Mouse (Mus musculus) stomach, postnatal 0 days (tissue): ENCODE results near the gene Smad6. TPM values are rescaled to one million over a fixed set of nuclear protein-coding genes. Genes with fewer than 3 reads are reported as not detected.

Experiments
- ATAC-seq: fragments of 200-750 bp; cut with Nextera tagmentation; 2 replicates; pipeline ENCODE4 v1.8.0; 2017; ENCODE audit not compliant: low FRiP score, low TSS enrichment
- DNase-seq: peaks from one replicate; pipeline ENCODE4 v3.0.0-alpha.2; 2016; ENCODE audit warnings: low spot score
- H3K27ac ChIP-seq: fragments of 300-500 bp; sonication (generic); replicated peaks from 2 replicates; pipeline ENCODE4 v1.5.1; 2014; ENCODE audit warnings: mild to moderate bottlenecking, control low read depth
- H3K27me3 ChIP-seq: fragments of 300-500 bp; sonication (generic); 2 replicates; pipeline ENCODE4 v1.6.1; 2014; ENCODE audit warnings: low read length; ENCODE audit not compliant: control insufficient read depth, insufficient read depth
- H3K36me3 ChIP-seq: fragments of 300-500 bp; sonication (generic); 2 replicates; pipeline ENCODE4 v1.6.1; 2014; ENCODE audit warnings: low read length, mixed read lengths; ENCODE audit not compliant: control insufficient read depth, insufficient read depth
- H3K4me1 ChIP-seq: fragments of 300-500 bp; sonication (generic); replicated peaks from 2 replicates; pipeline ENCODE4 v1.6.1; 2014; ENCODE audit warnings: antibody characterized with exemption; ENCODE audit not compliant: control insufficient read depth, insufficient read depth
- H3K4me2 ChIP-seq: fragments of 300-500 bp; sonication (generic); replicated peaks from 2 replicates; pipeline ENCODE4 v1.6.1; 2014; ENCODE audit warnings: low read depth, mild to moderate bottlenecking, control low read depth, moderate library complexity
- H3K4me3 ChIP-seq: fragments of 300-500 bp; sonication (generic); 2 replicates; pipeline ENCODE4 v1.5.1; 2014; ENCODE audit warnings: low read depth, low read length, control low read depth
- H3K9ac ChIP-seq: fragments of 300-500 bp; sonication (generic); 2 replicates; pipeline ENCODE4 v1.6.1; 2014; ENCODE audit warnings: mild to moderate bottlenecking, low read length, control low read depth, mixed read lengths
- H3K9me3 ChIP-seq: fragments of 300-500 bp; sonication (generic); 2 replicates; pipeline ENCODE4 v1.6.1; 2016; ENCODE audit warnings: low read length; ENCODE audit not compliant: control insufficient read depth
- CTCF ChIP-seq: IDR thresholded peaks from 2 replicates; pipeline ENCODE4 v1.5.1; 2016; ENCODE audit warnings: antibody characterized with exemption, low read depth, mild to moderate bottlenecking, moderate library complexity
- EP300 ChIP-seq: optimal IDR thresholded peaks from 2 replicates; pipeline ENCODE3; 2016; ENCODE audit warnings: antibody characterized with exemption
- WGBS: fragments of 180-500 bp; shearing (Covaris S2); extraction: QIAGEN DNeasy Blood & Tissue Kit; methylation state at CpG from one replicate; pipeline ENCODE4 v1.1.7; 2014; 5-methylcytosine and 5-hydroxymethylcytosine counted together
- polyA plus RNA-seq: library from polyadenylated mRNA; unstranded; fragments of >200 nt; fragmentation: Nextera tagmentation; extraction: Ambion mirVana; gene quantifications from 2 replicates; pipeline ENCODE4 v1.2.1, GENCODE M21; 2015

Gene Smad6
- polyA plus RNA-seq, 1 experiment from 2014 or later, result 6.0 TPM

DNA sequence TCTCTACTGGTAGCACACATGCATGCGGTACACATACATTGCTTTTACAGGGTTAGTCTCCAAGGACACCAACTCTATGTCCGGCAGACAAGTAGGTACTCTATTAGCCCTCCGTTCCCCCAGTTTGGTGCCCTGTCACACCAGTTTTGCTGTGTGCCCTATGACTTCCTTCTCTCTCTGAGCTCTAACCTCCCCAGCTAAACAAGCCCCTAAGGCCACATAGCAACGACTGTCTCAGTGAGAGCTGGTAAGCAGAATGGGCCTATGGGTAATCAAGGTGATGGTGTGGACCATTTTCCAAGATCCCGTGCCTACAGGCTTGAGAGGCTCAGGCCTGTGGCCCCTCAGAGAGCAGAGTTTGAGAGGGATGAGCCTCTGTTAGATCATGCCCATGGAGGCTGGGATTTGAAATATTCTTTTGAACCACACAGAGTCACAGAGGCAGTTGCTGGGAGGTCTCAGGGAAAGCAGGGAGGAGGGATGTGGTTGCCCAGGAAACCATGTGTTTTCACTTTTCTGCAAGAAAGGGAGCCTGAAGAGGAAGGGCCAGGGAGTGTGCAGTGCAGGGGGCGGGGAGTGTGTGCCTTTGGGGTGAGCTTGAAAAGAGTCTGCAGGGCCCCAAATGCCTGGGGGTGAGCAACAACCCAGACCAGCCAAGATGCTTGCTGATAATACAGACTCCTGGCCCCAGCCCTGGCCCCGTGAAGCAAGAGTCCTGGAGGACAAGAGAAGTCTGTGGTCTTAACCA is 36.2 kb upstream of the Smad6 start:
- DNase-seq, result no peak
- H3K9ac ChIP-seq, result no peak overlapping the region
- H3K4me3 ChIP-seq, result no peak overlapping the region
- 0 out of 2 replicates have a peak, but pooled peaks cover 6% of the 10 kb centered on the region for H3K4me1 ChIP-seq
- no peak for ATAC-seq
- H3K36me3 ChIP-seq, result no peaks in the 10 kb centered on the region
- no peaks in the 10 kb centered on the region for H3K9me3 ChIP-seq
- no peak overlapping the region for H3K27ac ChIP-seq
- WGBS, result 64% methylated on average over 7 of the region's 7 CpGs
- H3K27me3 ChIP-seq, result no peaks in the 10 kb centered on the region
- TF ChIP-seq CTCF, result no peak
- TF ChIP-seq EP300, result no peak
- no peak overlapping the region for H3K4me2 ChIP-seq

DNA sequence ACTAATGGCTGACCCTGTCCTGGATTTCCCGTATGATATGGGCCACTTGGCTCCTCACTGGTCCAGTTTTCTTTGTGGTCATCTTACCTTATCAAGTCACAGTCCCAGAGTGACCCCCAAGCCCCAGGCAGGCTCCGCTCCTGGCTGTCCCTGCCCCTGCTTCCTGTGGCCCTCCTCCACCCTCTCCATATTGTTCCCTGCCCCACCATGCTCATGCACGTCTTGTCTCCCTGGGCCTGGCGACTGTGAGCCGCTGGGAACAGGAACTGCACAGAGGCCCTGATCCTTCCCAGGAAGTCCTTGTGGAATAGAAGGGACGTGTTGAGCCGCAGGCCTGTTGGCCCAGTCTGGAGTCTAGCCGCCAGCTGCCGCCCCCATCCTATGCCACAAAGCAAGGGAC is 33.3 kb upstream of the Smad6 start:
- 74% methylated on average over 9 of the region's 9 CpGs for WGBS
- no peak for ATAC-seq
- Histone ChIP-seq H3K9me3 (no peaks in the 10 kb centered on the region), H3K9ac (no peak overlapping the region), H3K4me2 (no peak overlapping the region), H3K27ac (no peak overlapping the region), H3K36me3 (no peaks in the 10 kb centered on the region), H3K4me1 (0 out of 2 replicates have a peak, but pooled peaks cover 4% of the 10 kb centered on the region), H3K4me3 (no peak overlapping the region), H3K27me3 (no peaks in the 10 kb centered on the region)
- TF ChIP-seq EP300 (no peak), CTCF (no peak)
- no peak for DNase-seq

DNA sequence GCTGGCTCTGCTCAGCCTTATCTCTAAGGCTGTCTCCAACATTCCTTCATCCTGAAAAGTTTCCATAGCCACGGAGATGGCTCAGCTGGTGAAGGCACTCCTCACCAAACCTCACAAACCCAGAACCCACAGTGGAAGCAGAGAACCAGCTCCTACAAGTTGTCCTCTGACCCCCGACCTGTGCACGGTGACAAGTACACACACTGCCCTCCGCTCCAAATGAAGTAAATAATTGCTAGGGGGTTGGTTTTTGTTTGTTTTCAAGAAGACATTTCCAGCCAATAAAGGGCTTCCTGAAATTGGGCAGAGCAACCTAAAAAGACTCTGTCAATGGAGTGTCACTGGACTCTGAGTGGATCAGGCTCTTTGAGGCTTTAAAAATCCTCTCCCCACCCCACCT is 31.9 kb upstream of the Smad6 start:
- no peaks in the 10 kb centered on the region for H3K27me3 ChIP-seq
- DNase-seq, result no peak
- no peaks in the 10 kb centered on the region for H3K9me3 ChIP-seq
- no peak overlapping the region for H3K27ac ChIP-seq
- no peak overlapping the region for H3K9ac ChIP-seq
- 28% methylated on average over 4 of the region's 4 CpGs for WGBS
- TF ChIP-seq CTCF (no peak), EP300 (no peak)
- ATAC-seq, result no peak
- no peaks in the 10 kb centered on the region for H3K4me1 ChIP-seq
- no peaks in the 10 kb centered on the region for H3K36me3 ChIP-seq
- no peak overlapping the region for H3K4me3 ChIP-seq
- no peak overlapping the region for H3K4me2 ChIP-seq

DNA sequence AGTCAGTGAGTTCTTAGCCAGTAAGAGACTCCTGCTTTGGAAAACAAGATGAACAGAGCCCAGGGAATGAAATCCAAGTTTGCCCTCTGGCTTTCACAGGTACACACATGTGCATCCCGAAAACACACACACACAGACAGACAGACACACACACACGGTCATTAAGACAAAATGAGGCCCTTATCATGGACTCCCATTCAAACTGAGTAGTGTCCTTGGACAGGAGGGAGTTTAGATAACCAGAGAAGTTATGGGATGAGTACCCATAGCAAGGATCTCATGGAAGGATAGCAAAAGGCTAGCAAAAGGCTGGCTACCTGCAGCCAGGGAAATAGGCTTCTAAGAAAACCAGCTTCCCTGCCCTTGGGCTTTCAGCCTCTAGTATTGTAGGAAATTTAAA is 29.4 kb upstream of the Smad6 start:
- TF ChIP-seq CTCF, result no peak
- no peak for TF ChIP-seq EP300
- Histone ChIP-seq H3K9me3 (no peaks in the 10 kb centered on the region), H3K9ac (no peak overlapping the region), H3K4me2 (no peak overlapping the region), H3K36me3 (no peaks in the 10 kb centered on the region), H3K4me3 (no peak overlapping the region), H3K27ac (no peak overlapping the region), H3K4me1 (no peaks in the 10 kb centered on the region), H3K27me3 (no peaks in the 10 kb centered on the region)
- no peak for DNase-seq
- WGBS, result 93% methylated on average over 2 of the region's 2 CpGs
- ATAC-seq, result no peak

DNA sequence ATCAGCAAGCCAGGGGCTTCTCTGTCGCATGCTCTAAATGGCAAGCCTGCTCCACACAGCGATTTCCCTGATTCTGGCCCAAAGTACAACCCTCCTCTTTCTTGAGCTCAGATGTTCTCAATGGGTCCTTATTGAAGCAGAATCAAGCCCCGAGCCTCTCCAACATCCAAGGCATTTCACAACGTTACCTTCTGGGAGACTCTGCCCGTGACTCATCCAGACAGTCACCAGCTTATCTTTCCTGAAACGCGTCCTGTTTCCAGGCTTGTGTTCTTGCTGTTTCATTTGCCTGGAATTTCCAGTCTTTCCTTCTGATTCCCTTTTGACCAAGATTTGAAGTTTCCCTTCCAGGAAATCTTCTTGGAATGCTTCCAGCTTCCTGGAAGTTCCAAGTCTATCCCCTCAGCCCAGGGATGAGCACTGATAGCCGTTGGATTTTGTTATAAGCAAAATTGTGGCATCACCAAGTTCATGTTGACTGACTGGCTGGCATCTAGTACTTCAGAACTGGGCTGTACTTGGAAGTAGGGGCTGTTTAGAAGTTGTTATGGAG is 28.7 kb upstream of the Smad6 start:
- no peaks in the 10 kb centered on the region for H3K27me3 ChIP-seq
- peak overlapping the region; percentile 42 for H3K4me3 ChIP-seq
- peak overlapping the region; percentile 68 for H3K4me2 ChIP-seq
- TF ChIP-seq CTCF (no peak), EP300 (no peak)
- ATAC-seq (no peak), DNase-seq (no peak)
- no peaks in the 10 kb centered on the region for H3K4me1 ChIP-seq
- WGBS, result 30% methylated on average over 8 of the region's 8 CpGs
- H3K9me3 ChIP-seq, result no peaks in the 10 kb centered on the region
- peak overlapping the region; percentile 9; the same call in 1 of the 2 replicates for H3K27ac ChIP-seq
- H3K9ac ChIP-seq, result peak overlapping the region; percentile 24; the same call in 1 of the 2 replicates
- no peaks in the 10 kb centered on the region for H3K36me3 ChIP-seq

DNA sequence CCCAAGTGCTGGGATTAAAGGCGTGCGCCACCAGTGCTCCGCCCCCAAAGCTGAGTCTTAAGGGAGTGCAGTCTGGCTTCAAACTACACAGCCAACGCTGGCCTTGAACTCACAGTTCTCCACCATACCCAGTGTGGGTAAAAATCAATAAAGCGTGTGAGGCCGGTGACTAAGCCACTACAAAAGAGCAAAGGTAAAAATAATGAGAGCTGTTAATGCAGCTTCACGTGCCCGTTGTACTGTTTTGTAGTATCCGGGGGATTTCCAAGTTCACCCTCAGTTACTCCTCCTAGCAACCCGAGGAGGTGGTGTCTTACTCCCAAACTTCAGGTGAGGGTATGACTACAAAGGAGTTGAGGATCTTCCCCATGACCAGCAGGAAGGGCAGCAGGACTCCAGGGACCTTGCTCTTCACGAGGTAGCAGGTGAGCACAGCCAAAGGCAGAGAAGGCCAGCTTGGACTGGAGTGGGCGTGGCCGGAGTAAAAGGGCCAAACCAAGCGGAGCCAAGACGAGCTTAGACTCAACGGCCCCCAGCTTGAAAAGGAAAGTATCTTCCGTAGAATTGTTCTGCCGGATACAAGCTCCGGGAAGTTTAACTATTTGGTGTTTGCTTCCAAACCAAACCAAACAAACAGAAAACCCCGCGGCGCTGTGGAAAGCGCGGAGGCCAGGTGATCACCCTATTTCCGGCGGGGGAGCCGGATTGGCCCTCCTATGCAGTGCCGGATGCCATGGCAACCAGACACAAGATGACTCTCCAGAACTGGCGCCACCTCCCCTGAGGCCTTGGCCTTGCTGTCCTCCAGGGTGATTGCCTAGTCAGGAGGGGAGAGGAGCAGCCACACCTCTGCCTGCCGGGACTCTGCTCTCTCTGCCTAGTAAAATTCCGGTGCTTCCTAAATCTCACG is 27.9 kb upstream of the Smad6 start:
- Histone ChIP-seq H3K4me1 (peaks cover 6% of the 10 kb centered on the region; the same call in 1 of the 2 replicates), H3K9ac (peak overlapping the region; percentile 24), H3K36me3 (no peaks in the 10 kb centered on the region), H3K4me3 (peak overlapping the region; percentile 42), H3K4me2 (peak overlapping the region; percentile 68), H3K27me3 (no peaks in the 10 kb centered on the region), H3K27ac (peak overlapping the region; percentile 9), H3K9me3 (no peaks in the 10 kb centered on the region)
- DNase-seq (peak; percentile 78), ATAC-seq (peak; percentile 81)
- TF ChIP-seq CTCF (no peak), EP300 (no peak)
- 13% methylated on average over 32 of the region's 32 CpGs for WGBS
